ENCODE assay signal across 8 mouse cellular contexts in genomic region chr6:43021967-43022366, GRCm38 (mm10).
DNase-seq lines count a peak whose midpoint lies in the region; ATAC-seq lines count a peak whose summit lies in the region.

No protein-coding gene starts in this region.

- H3K4me1 ChIP-seq in neural tube, embryonic 11.5 days (ENCODE audit: control insufficient read depth, insufficient read depth, low read length) = no peaks in the 10 kb centered on the region
- no peaks in the 10 kb centered on the region for H3K4me1 ChIP-seq in neural tube, embryonic 15.5 days

- WGBS in neural tube, embryonic 11.5 days = 14% methylated on average over 5 of the region's 5 CpGs
- WGBS in neural tube, embryonic 15.5 days = 15% methylated on average over 5 of the region's 5 CpGs

- H3K36me3 ChIP-seq in neural tube, embryonic 11.5 days (ENCODE audit: control insufficient read depth, insufficient read depth, low read length) = no peaks in the 10 kb centered on the region
- no peaks in the 10 kb centered on the region for H3K36me3 ChIP-seq in neural tube, embryonic 15.5 days

- H3K27me3 ChIP-seq in neural tube, embryonic 11.5 days (ENCODE audit: control insufficient read depth, insufficient read depth, low read length) = no peaks in the 10 kb centered on the region
- H3K27me3 ChIP-seq in neural tube, embryonic 15.5 days (replicated peaks) = no peaks in the 10 kb centered on the region

- no peak overlapping the region for H3K4me2 ChIP-seq in neural tube, embryonic 11.5 days (ENCODE audit: low read depth)
- H3K4me2 ChIP-seq in neural tube, embryonic 15.5 days = no peak overlapping the region

- H3K27ac ChIP-seq in neural tube, embryonic 11.5 days (ENCODE audit: low read depth, low read length) = no peak overlapping the region
- no peak overlapping the region for H3K27ac ChIP-seq in neural tube, embryonic 15.5 days (replicated peaks)

- no peak overlapping the region for H3K4me3 ChIP-seq in neural tube, embryonic 11.5 days (ENCODE audit: low read depth, low read length)
- no peak overlapping the region for H3K4me3 ChIP-seq in neural tube, embryonic 15.5 days (replicated peaks)

- DNase-seq in heart, postnatal 4 days = peak; percentile 19
- DNase-seq in heart, postnatal 25 days (ENCODE audit: low spot score) = no peak
- peak; percentile 20 for DNase-seq in neural tube, embryonic 11.5 days (ENCODE audit: low spot score)
- DNase-seq in brain, embryonic 18.5 days (ENCODE audit: low read depth, low spot score) = peak; percentile 12
- DNase-seq in lung, postnatal 10 days = peak; percentile 33
- DNase-seq in layer of hippocampus, postnatal 36 days = no peak

- no peak for ATAC-seq in neural tube, embryonic 11.5 days (ENCODE audit: insufficient read depth, low FRiP score, low TSS enrichment)
- ATAC-seq in neural tube, embryonic 15.5 days (ENCODE audit: low FRiP score) = no peak
- ATAC-seq in erythroblast, adult 5-6 weeks (replicated peaks; ENCODE audit: low FRiP score, poor library complexity, severe bottlenecking) = no peak

- no peaks in the 10 kb centered on the region for H3K9me3 ChIP-seq in neural tube, embryonic 11.5 days (ENCODE audit: control insufficient read depth, low read length)
- H3K9me3 ChIP-seq in neural tube, embryonic 15.5 days (replicated peaks) = no peaks in the 10 kb centered on the region

- intact Hi-C loops in heart, postnatal 25 days (cut with DNase I) = loop anchor here (2.0 kb wide), 1 partner anchor 275 kb away; no protein-coding TSS in a partner anchor

- no peak overlapping the region for H3K9ac ChIP-seq in neural tube, embryonic 11.5 days (ENCODE audit: low read length)
- no peak overlapping the region for H3K9ac ChIP-seq in neural tube, embryonic 15.5 days (replicated peaks)

Comparison
In these comparisons a context has a peak if more than half of its experiments do, and no peak if none do; other contexts are left out.
1. DNase-seq: peak in heart, postnatal 4 days (single experiment), neural tube, embryonic 11.5 days (single experiment), brain, embryonic 18.5 days (single experiment) and lung, postnatal 10 days (single experiment); none in heart, postnatal 25 days (single experiment) and layer of hippocampus, postnatal 36 days (0 of 2).